Mouse (Mus musculus): Measurements from ENCODE around the gene Aoc1. TPM values are rescaled to one million over a fixed set of nuclear protein-coding genes. Genes with fewer than 3 reads are reported as not detected.
A peak's percentile ranks its signal among the peaks of the same experiment; 100 is the strongest.

Aoc1 gene
- polyA plus RNA-seq, 1 experiment from 2014 or later = 0.08 TPM

- no peak overlapping the region for H3K4me3 ChIP-seq (ENCODE audit: low read depth, low read length)
- 89% methylated on average over 5 of the region's 5 CpGs for WGBS
- DNase-seq (ENCODE audit: low spot score) (no peak), ATAC-seq (ENCODE audit: low read depth) (no peak)
- no peak overlapping the region for H3K9ac ChIP-seq (ENCODE audit: low read depth, low read length)
- no peak overlapping the region for H3K27ac ChIP-seq (replicated peaks; ENCODE audit: low read depth, low read length)
- peaks cover 55% of the 10 kb centered on the region for H3K36me3 ChIP-seq (ENCODE audit: control insufficient read depth, insufficient read depth, low read length)
- no peak overlapping the region for H3K4me2 ChIP-seq (ENCODE audit: low read depth, low read length)
- no peaks in the 10 kb centered on the region for H3K27me3 ChIP-seq (replicated peaks; ENCODE audit: control insufficient read depth, insufficient read depth, low read length)
- H3K4me1 ChIP-seq (ENCODE audit: control insufficient read depth, insufficient read depth, low read length) = peaks cover 18% of the 10 kb centered on the region
- H3K9me3 ChIP-seq (ENCODE audit: control insufficient read depth, low read length) = no peaks in the 10 kb centered on the region
Observed at GRCm38 (mm10) chr6:48836146-48836545, 36.5 kb upstream of the Aoc1 start.

GRCm38 (mm10) chr6:48837516-48837915 lies 35.2 kb upstream of the Aoc1 start:
- H3K36me3 ChIP-seq (ENCODE audit: control insufficient read depth, insufficient read depth, low read length) = peaks cover 55% of the 10 kb centered on the region
- WGBS = 84% methylated on average over 7 of the region's 7 CpGs
- H3K4me2 ChIP-seq (ENCODE audit: low read depth, low read length) = no peak overlapping the region
- ATAC-seq (ENCODE audit: low read depth) (no peak), DNase-seq (ENCODE audit: low spot score) (no peak)
- no peak overlapping the region for H3K9ac ChIP-seq (ENCODE audit: low read depth, low read length)
- no peak overlapping the region for H3K27ac ChIP-seq (replicated peaks; ENCODE audit: low read depth, low read length)
- no peak overlapping the region for H3K4me3 ChIP-seq (ENCODE audit: low read depth, low read length)
- peaks cover 32% of the 10 kb centered on the region for H3K4me1 ChIP-seq (ENCODE audit: control insufficient read depth, insufficient read depth, low read length)
- H3K27me3 ChIP-seq (replicated peaks; ENCODE audit: control insufficient read depth, insufficient read depth, low read length) = no peaks in the 10 kb centered on the region
- no peaks in the 10 kb centered on the region for H3K9me3 ChIP-seq (ENCODE audit: control insufficient read depth, low read length)

GRCm38 (mm10) chr6:48838321-48839080 lies 34.2 kb upstream of the Aoc1 start:
- Histone ChIP-seq H3K4me1 (ENCODE audit: control insufficient read depth, insufficient read depth, low read length) (peaks cover 32% of the 10 kb centered on the region), H3K4me2 (ENCODE audit: low read depth, low read length) (peak overlapping the region; percentile 78), H3K4me3 (ENCODE audit: low read depth, low read length) (no peak overlapping the region), H3K27me3 (replicated peaks; ENCODE audit: control insufficient read depth, insufficient read depth, low read length) (no peaks in the 10 kb centered on the region), H3K27ac (replicated peaks; ENCODE audit: low read depth, low read length) (no peak overlapping the region), H3K9me3 (ENCODE audit: control insufficient read depth, low read length) (no peaks in the 10 kb centered on the region), H3K36me3 (ENCODE audit: control insufficient read depth, insufficient read depth, low read length) (peaks cover 47% of the 10 kb centered on the region), H3K9ac (ENCODE audit: low read depth, low read length) (no peak overlapping the region)
- WGBS = 83% methylated on average over 6 of the region's 6 CpGs
- DNase-seq (ENCODE audit: low spot score) (no peak), ATAC-seq (ENCODE audit: low read depth) (no peak)

- ATAC-seq (ENCODE audit: low read depth) = peak; percentile 31
- peak within 1 kb of the TSS; percentile 47 for H3K4me3 ChIP-seq (ENCODE audit: low read depth, low read length)
- peak within 1 kb of the TSS; percentile 87 for H3K27ac ChIP-seq (replicated peaks; ENCODE audit: low read depth, low read length)
- 11% methylated on average over 7 of the region's 7 CpGs for WGBS
- DNase-seq (ENCODE audit: low spot score) = peak; percentile 82
- peaks cover 32% of the 10 kb centered on the region for H3K4me1 ChIP-seq (ENCODE audit: control insufficient read depth, insufficient read depth, low read length)
- H3K36me3 ChIP-seq (ENCODE audit: control insufficient read depth, insufficient read depth, low read length) = peaks cover 44% of the 10 kb centered on the region
- no peaks in the 10 kb centered on the region for H3K27me3 ChIP-seq (replicated peaks; ENCODE audit: control insufficient read depth, insufficient read depth, low read length)
- no peaks in the 10 kb centered on the region for H3K9me3 ChIP-seq (ENCODE audit: control insufficient read depth, low read length)
- H3K9ac ChIP-seq (ENCODE audit: low read depth, low read length) = peak within 1 kb of the TSS; percentile 74
- H3K4me2 ChIP-seq (ENCODE audit: low read depth, low read length) = peak within 1 kb of the TSS; percentile 78
Observed at GRCm38 (mm10) chr6:48840371-48840969, 32.2 kb upstream of the Aoc1 start, which contains the start of gene Tmem176a. Gene Tmem176a, plus strand, starts transcription at chr6:48840919.

- peaks cover 32% of the 10 kb centered on the region for H3K4me1 ChIP-seq (ENCODE audit: control insufficient read depth, insufficient read depth, low read length)
- H3K27ac ChIP-seq (replicated peaks; ENCODE audit: low read depth, low read length) = peak within 1 kb of the TSS; percentile 87
- ATAC-seq (ENCODE audit: low read depth) (peak; percentile 95), DNase-seq (ENCODE audit: low spot score) (peak; percentile 98)
- WGBS = 2% methylated on average over 5 of the region's 6 CpGs
- H3K4me2 ChIP-seq (ENCODE audit: low read depth, low read length) = peak within 1 kb of the TSS; percentile 78
- H3K9ac ChIP-seq (ENCODE audit: low read depth, low read length) = peak within 1 kb of the TSS; percentile 74
- H3K9me3 ChIP-seq (ENCODE audit: control insufficient read depth, low read length) = no peaks in the 10 kb centered on the region
- H3K36me3 ChIP-seq (ENCODE audit: control insufficient read depth, insufficient read depth, low read length) = peaks cover 38% of the 10 kb centered on the region
- peak within 1 kb of the TSS; percentile 47 for H3K4me3 ChIP-seq (ENCODE audit: low read depth, low read length)
- no peaks in the 10 kb centered on the region for H3K27me3 ChIP-seq (replicated peaks; ENCODE audit: control insufficient read depth, insufficient read depth, low read length)
Observed at GRCm38 (mm10) chr6:48840973-48841625, 31.6 kb upstream of the Aoc1 start, which contains the start of gene Tmem176b. Gene Tmem176b, minus strand, starts transcription at chr6:48841496.

GRCm38 (mm10) chr6:48842111-48842842 lies 30.4 kb upstream of the Aoc1 start:
- ATAC-seq (ENCODE audit: low read depth) = no peak
- H3K4me3 ChIP-seq (ENCODE audit: low read depth, low read length) = peak overlapping the region; percentile 47
- WGBS = 67% methylated on average over 10 of the region's 11 CpGs

GRCm38 (mm10) chr6:48845086-48845485 lies 27.6 kb upstream of the Aoc1 start:
- no peak overlapping the region for H3K4me2 ChIP-seq (ENCODE audit: low read depth, low read length)
- 70% methylated on average over 4 of the region's 4 CpGs for WGBS
- no peaks in the 10 kb centered on the region for H3K9me3 ChIP-seq (ENCODE audit: control insufficient read depth, low read length)
- no peak overlapping the region for H3K27ac ChIP-seq (replicated peaks; ENCODE audit: low read depth, low read length)
- DNase-seq (ENCODE audit: low spot score) (no peak), ATAC-seq (ENCODE audit: low read depth) (no peak)
- no peak overlapping the region for H3K9ac ChIP-seq (ENCODE audit: low read depth, low read length)
- no peak overlapping the region for H3K4me3 ChIP-seq (ENCODE audit: low read depth, low read length)
- peaks cover 18% of the 10 kb centered on the region for H3K4me1 ChIP-seq (ENCODE audit: control insufficient read depth, insufficient read depth, low read length)
- no peaks in the 10 kb centered on the region for H3K27me3 ChIP-seq (replicated peaks; ENCODE audit: control insufficient read depth, insufficient read depth, low read length)
- H3K36me3 ChIP-seq (ENCODE audit: control insufficient read depth, insufficient read depth, low read length) = peaks cover 18% of the 10 kb centered on the region

More at GRCm38 (mm10) chr6:48842111-48842842, 30.4 kb upstream of the Aoc1 start:
- Histone ChIP-seq H3K27ac (replicated peaks; ENCODE audit: low read depth, low read length) (peak overlapping the region; percentile 87), H3K4me1 (ENCODE audit: control insufficient read depth, insufficient read depth, low read length) (peaks cover 32% of the 10 kb centered on the region), H3K9ac (ENCODE audit: low read depth, low read length) (peak overlapping the region; percentile 74), H3K36me3 (ENCODE audit: control insufficient read depth, insufficient read depth, low read length) (peaks cover 31% of the 10 kb centered on the region), H3K4me2 (ENCODE audit: low read depth, low read length) (peak overlapping the region; percentile 78), H3K9me3 (ENCODE audit: control insufficient read depth, low read length) (no peaks in the 10 kb centered on the region), H3K27me3 (replicated peaks; ENCODE audit: control insufficient read depth, insufficient read depth, low read length) (no peaks in the 10 kb centered on the region)
- DNase-seq (ENCODE audit: low spot score) = no peak
